Mouse (Mus musculus) splenic B cell, adult 2 months (primary cell): ENCODE data around the gene Proca1.
A peak's percentile ranks its signal among the peaks of the same experiment; 100 is the strongest.

Experiments used
- DNase-seq: peaks from one replicate; pipeline ENCODE4 v3.0.0-alpha.2; 2011; ENCODE audit warnings: low read depth, low spot score
- H3K27me3 ChIP-seq: 2 replicates; pipeline ENCODE4 v1.6.1; 2012; ENCODE audit warnings: mild to moderate bottlenecking, low read length, moderate library complexity, mixed read lengths; ENCODE audit not compliant: control insufficient read depth, poor library complexity, insufficient read depth, severe bottlenecking
- H3K36me3 ChIP-seq: 2 replicates; pipeline ENCODE4 v1.6.1; 2012; ENCODE audit warnings: mild to moderate bottlenecking, low read length, moderate library complexity, mixed read lengths; ENCODE audit not compliant: control insufficient read depth, poor library complexity, insufficient read depth, severe bottlenecking

The Proca1 gene

GRCm38 (mm10) chr11:78172034-78172747 is 21.0 kb upstream of the Proca1 start:
- peak; percentile 47 for DNase-seq
- H3K36me3 ChIP-seq, result no peaks in the 10 kb centered on the region
- no peaks in the 10 kb centered on the region for H3K27me3 ChIP-seq

GRCm38 (mm10) chr11:78172748-78173383 is 20.3 kb upstream of the Proca1 start:
- Histone ChIP-seq H3K27me3 (no peaks in the 10 kb centered on the region), H3K36me3 (no peaks in the 10 kb centered on the region)
- no peak for DNase-seq

DNA sequence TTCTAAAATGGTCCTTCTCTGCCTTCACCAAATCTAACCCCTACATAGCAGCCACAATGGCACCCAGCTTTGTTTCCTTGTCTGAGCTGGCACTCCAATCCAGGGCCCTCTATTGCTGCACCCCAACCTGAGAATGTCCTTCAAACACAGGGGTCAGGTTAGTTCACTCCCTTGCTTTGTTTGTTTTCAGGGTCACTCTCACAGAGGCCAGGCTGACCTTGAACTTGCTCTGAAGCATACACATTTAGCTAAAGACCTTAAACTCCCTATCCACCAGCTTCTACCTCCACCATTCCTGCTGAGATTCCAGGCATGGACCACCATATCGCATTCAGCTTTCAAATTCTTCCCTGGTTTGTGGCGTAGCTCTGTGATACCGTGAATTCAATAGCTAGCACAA is 18.7 kb upstream of the Proca1 start:
- no peak for DNase-seq
- Histone ChIP-seq H3K27me3 (no peaks in the 10 kb centered on the region), H3K36me3 (no peaks in the 10 kb centered on the region)

- Histone ChIP-seq H3K36me3 (peaks cover 6% of the 10 kb centered on the region), H3K27me3 (no peaks in the 10 kb centered on the region)
- peak; percentile 67 for DNase-seq
Measured at GRCm38 (mm10) chr11:78175771-78176401, 17.3 kb upstream of the Proca1 start.

GRCm38 (mm10) chr11:78176402-78176862 is 16.8 kb upstream of the Proca1 start, which contains the start of the genes Nek8 and Tlcd1:
TSS of gene Nek8 (minus strand) at chr11:78176675.
TSS of gene Tlcd1 (plus strand) at chr11:78176711.
- H3K27me3 ChIP-seq, result no peaks in the 10 kb centered on the region
- peaks cover 8% of the 10 kb centered on the region for H3K36me3 ChIP-seq
- peak; percentile 92 for DNase-seq

- H3K27me3 ChIP-seq, result no peaks in the 10 kb centered on the region
- H3K36me3 ChIP-seq, result peaks cover 8% of the 10 kb centered on the region
- DNase-seq, result peak; percentile 63
Measured at GRCm38 (mm10) chr11:78176905-78177331, 16.3 kb upstream of the Proca1 start.

GRCm38 (mm10) chr11:78177437-78177836 is 15.8 kb upstream of the Proca1 start:
- Histone ChIP-seq H3K27me3 (no peaks in the 10 kb centered on the region), H3K36me3 (peaks cover 8% of the 10 kb centered on the region)
- peak; percentile 53 for DNase-seq

- H3K27me3 ChIP-seq, result no peaks in the 10 kb centered on the region
- peaks cover 8% of the 10 kb centered on the region for H3K36me3 ChIP-seq
- peak; percentile 93 for DNase-seq
Measured at GRCm38 (mm10) chr11:78177903-78178858, 15.0 kb upstream of the Proca1 start.

DNA sequence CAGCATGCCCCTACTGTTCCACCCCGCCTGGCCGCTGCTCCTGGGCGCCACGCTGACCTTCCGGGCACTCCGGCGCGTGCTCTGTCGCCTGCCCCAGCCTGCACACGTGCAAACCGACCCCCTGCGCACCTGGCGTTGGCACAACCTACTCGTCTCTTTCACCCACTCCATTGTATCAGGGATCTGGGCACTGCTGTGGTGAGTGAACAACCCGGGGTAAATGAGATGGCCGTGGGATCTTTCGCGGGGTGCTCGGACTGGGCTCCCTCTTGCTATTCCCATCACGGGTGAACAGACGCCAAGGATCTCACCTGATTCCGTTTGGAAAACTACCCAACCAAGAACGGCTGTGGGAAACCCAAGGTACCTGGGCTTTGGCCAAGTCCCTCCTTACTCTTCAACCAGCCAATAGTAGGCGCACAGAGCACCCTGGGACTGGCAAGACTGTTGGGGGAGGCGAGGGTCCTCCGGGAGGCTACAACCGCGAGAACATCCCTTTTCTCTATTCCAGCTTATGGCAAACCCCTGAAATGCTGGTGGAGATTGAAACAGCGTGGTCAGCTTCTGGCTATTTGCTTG is 14.2 kb upstream of the Proca1 start:
- peak; percentile 23 for DNase-seq
- no peaks in the 10 kb centered on the region for H3K27me3 ChIP-seq
- H3K36me3 ChIP-seq, result peaks cover 8% of the 10 kb centered on the region

GRCm38 (mm10) chr11:78179438-78179999 is 13.7 kb upstream of the Proca1 start:
- H3K36me3 ChIP-seq, result peaks cover 8% of the 10 kb centered on the region
- no peaks in the 10 kb centered on the region for H3K27me3 ChIP-seq
- DNase-seq, result no peak

GRCm38 (mm10) chr11:78180081-78180761 is 13.0 kb upstream of the Proca1 start:
- Histone ChIP-seq H3K27me3 (no peaks in the 10 kb centered on the region), H3K36me3 (peaks cover 8% of the 10 kb centered on the region)
- DNase-seq, result no peak

DNA sequence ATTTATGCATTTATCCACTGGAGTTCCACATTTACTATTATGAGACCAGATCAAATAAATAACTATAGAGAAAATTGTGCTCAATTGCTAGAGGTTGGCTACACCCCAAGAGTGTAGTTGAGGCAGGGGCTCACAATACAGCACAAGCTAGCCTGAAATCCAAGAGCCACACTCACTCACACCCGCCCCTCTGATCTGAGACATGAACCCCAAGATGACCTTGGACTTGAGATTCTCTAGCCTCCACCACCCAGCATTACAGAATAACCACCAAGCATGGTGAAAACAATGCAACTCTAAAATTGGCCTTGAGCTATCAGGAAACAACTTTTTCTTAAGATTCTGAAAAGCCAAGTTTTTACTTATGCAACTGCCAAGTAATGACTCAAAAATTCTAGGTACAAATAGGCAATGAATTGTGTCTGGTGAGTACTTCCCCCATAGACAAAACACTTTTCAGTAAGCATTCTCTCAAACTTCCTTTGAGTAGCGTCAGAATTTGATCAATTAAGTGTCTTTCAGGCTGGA is 11.3 kb upstream of the Proca1 start:
- Histone ChIP-seq H3K36me3 (peaks cover 8% of the 10 kb centered on the region), H3K27me3 (no peaks in the 10 kb centered on the region)
- no peak for DNase-seq

- Histone ChIP-seq H3K27me3 (no peaks in the 10 kb centered on the region), H3K36me3 (peaks cover 8% of the 10 kb centered on the region)
- DNase-seq, result no peak
Measured at GRCm38 (mm10) chr11:78182450-78182849, 10.7 kb upstream of the Proca1 start.
